Mouse (Mus musculus) megakaryocyte, embryonic 14.5 days (primary cell): ENCODE data around the gene Nr5a2.

Experiments
- FLI1 ChIP-seq: IDR thresholded peaks from 2 replicates; pipeline ENCODE4 v1.6.1; 2012; ENCODE audit warnings: low read length, inconsistent platforms, mixed read lengths
- GATA1 ChIP-seq: IDR thresholded peaks from 3 replicates; pipeline ENCODE4 v1.6.1; 2012; ENCODE audit warnings: mixed read lengths, low read length, inconsistent platforms, borderline replicate concordance

DNA sequence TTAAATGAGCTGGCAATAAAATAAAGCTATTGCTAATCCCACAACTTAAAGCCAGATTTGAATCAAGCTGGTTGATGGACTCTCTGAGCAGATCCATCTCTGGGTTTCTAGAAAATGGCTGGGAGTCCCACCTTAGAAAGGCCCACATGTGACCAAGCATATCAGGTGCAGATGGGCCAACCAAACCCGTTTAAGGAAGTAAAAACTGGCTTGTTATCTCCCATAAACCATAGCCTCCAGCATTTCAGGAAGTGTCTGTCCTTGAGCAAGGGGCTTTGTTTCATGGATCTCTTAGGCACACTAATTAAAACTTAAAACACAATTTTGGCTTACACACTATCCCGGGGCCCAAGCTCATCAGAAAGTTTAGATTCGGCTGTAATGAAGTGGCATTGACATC, 13.8 kb upstream of the Nr5a2 start:
- no peak for TF ChIP-seq GATA1
- TF ChIP-seq FLI1, result no peak
